Mouse (Mus musculus) lung, embryonic 16.5 days (tissue): ENCODE measurements around the gene Ypel5. TPM values are rescaled to one million over a fixed set of nuclear protein-coding genes. Genes with fewer than 3 reads are reported as not detected.
A peak's percentile ranks its signal among the peaks of the same experiment; 100 is the strongest.

ENCODE experiments used
- ATAC-seq: fragments of 200-750 bp; cut with Nextera tagmentation; 2 replicates; pipeline ENCODE4 v1.8.0; 2017; ENCODE audit warnings: low read depth, mild to moderate bottlenecking, moderate library complexity
- H3K27ac ChIP-seq: fragments of 300-500 bp; sonication (generic); 2 replicates; pipeline ENCODE4 v1.5.1; 2014; ENCODE audit warnings: mild to moderate bottlenecking, control low read depth, low read length
- H3K27me3 ChIP-seq: fragments of 300-500 bp; sonication (generic); 2 replicates; pipeline ENCODE4 v1.6.1; 2014; ENCODE audit warnings: low read depth, low read length, mixed read lengths; ENCODE audit not compliant: control insufficient read depth, insufficient read depth
- H3K36me3 ChIP-seq: fragments of 300-500 bp; sonication (generic); 2 replicates; pipeline ENCODE4 v1.6.1; 2014; ENCODE audit warnings: low read length; ENCODE audit not compliant: control insufficient read depth, insufficient read depth
- H3K4me1 ChIP-seq: fragments of 300-500 bp; sonication (generic); replicated peaks from 2 replicates; pipeline ENCODE4 v1.6.1; 2014; ENCODE audit warnings: low read length, mixed read lengths; ENCODE audit not compliant: control insufficient read depth, insufficient read depth
- H3K4me2 ChIP-seq: fragments of 300-500 bp; sonication (generic); 2 replicates; pipeline ENCODE4 v1.6.1; 2014; ENCODE audit warnings: low read depth, low read length, control low read depth
- H3K4me3 ChIP-seq: fragments of 300-500 bp; sonication (generic); 2 replicates; pipeline ENCODE4 v1.5.1; 2014; ENCODE audit warnings: mild to moderate bottlenecking, low read length, control low read depth
- H3K9ac ChIP-seq: fragments of 300-500 bp; sonication (generic); 2 replicates; pipeline ENCODE4 v1.6.1; 2014; ENCODE audit warnings: low read length, control low read depth
- H3K9me3 ChIP-seq: fragments of 300-500 bp; sonication (generic); 2 replicates; pipeline ENCODE4 v1.6.1; 2016; ENCODE audit warnings: low read length; ENCODE audit not compliant: control insufficient read depth
- WGBS: fragments of 180-500 bp; shearing (Covaris S2); extraction: QIAGEN DNeasy Blood & Tissue Kit; methylation state at CpG from one replicate; pipeline ENCODE4 v1.1.7; 2014; 5-methylcytosine and 5-hydroxymethylcytosine counted together
- polyA plus RNA-seq: library from polyadenylated mRNA; unstranded; fragments of >200 nt; fragmentation: Nextera tagmentation; extraction: Ambion mirVana; gene quantifications from 2 replicates; pipeline ENCODE4 v1.2.1, GENCODE M21; 2015

Ypel5 gene
- polyA plus RNA-seq, 1 experiment from 2014 or later = 54.8 TPM

DNA sequence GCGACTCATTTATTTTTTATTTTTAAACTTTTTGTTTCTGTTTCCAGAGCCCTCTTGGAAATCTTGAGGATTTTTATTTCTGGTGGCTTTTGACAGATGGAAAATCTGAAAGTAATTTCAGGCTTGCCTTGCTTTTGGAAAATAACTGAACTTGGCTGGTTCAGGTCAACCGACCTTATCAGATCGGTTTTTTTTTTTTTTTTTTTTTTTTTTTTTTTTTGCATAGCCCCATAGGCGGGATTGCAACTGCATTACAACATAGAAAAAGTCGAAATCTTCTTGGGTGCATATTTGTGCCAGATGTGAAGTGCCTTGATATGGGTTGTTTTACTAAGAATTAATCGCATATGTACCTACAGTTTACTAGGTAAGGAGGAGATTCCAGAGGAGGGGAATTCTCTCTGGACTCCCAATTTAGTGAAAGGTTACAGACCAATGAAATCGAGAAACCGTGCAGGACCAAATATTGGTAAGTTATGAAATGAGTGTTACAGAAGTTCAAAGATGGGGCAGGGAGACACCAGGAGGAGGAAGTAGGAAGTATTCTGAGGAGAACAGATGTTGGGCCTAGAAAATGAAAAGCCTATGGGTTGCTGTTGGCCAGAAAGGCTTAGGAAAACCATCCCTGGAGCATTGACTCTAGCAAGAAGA lies 1.7 kb downstream of the Ypel5 start:
- peaks cover 9% of the 10 kb centered on the region for H3K4me1 ChIP-seq
- H3K27me3 ChIP-seq = no peaks in the 10 kb centered on the region
- H3K4me3 ChIP-seq = peak overlapping the region; percentile 96
- H3K4me2 ChIP-seq = peak overlapping the region; percentile 81
- peak overlapping the region; percentile 98 for H3K27ac ChIP-seq
- H3K36me3 ChIP-seq = no peaks in the 10 kb centered on the region
- H3K9me3 ChIP-seq = no peaks in the 10 kb centered on the region
- WGBS = 17% methylated on average over 8 of the region's 8 CpGs
- ATAC-seq = no peak
- H3K9ac ChIP-seq = peak overlapping the region; percentile 97

- ATAC-seq = no peak
- Histone ChIP-seq H3K9ac (no peak overlapping the region; the same call in 1 of the 2 replicates), H3K27ac (no peak overlapping the region), H3K4me3 (no peak overlapping the region), H3K4me2 (no peak overlapping the region), H3K4me1 (peaks cover 9% of the 10 kb centered on the region), H3K9me3 (no peaks in the 10 kb centered on the region), H3K27me3 (no peaks in the 10 kb centered on the region), H3K36me3 (no peaks in the 10 kb centered on the region)
- WGBS = 77% methylated on average over 2 of the region's 2 CpGs
These were observed 2.7 kb downstream of the Ypel5 start for GRCm38 (mm10) chr17:72839000-72839399.

DNA sequence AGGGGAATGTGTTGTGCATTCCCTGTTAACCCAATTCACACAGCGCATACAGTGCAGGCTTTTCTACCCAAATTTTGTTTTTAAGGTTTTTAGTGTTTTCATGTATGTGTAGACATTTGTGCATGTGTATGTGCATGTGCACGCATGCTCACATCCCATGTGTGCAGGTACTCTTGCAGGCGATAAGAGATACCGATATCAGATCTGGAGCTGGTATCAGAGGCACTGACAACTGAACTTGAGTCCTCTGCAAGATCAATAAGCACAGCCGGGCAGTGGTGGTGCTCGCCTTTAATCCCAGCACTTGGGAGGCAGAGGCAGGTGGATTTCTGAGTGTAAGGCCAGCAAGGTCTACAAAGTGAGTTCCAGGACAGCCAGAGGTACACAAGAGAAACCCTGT lies 8.1 kb downstream of the Ypel5 start:
- WGBS = 92% methylated on average over 6 of the region's 6 CpGs
- Histone ChIP-seq H3K4me3 (no peak overlapping the region), H3K4me1 (no peaks in the 10 kb centered on the region), H3K36me3 (peaks cover 9% of the 10 kb centered on the region), H3K27ac (no peak overlapping the region), H3K27me3 (no peaks in the 10 kb centered on the region), H3K4me2 (no peak overlapping the region), H3K9ac (no peak overlapping the region), H3K9me3 (no peaks in the 10 kb centered on the region)
- no peak for ATAC-seq

- H3K36me3 ChIP-seq = peaks cover 10% of the 10 kb centered on the region
- H3K27me3 ChIP-seq = no peaks in the 10 kb centered on the region
- 82% methylated on average over 7 of the region's 7 CpGs for WGBS
- no peak overlapping the region for H3K27ac ChIP-seq
- no peak overlapping the region for H3K4me2 ChIP-seq
- no peaks in the 10 kb centered on the region for H3K4me1 ChIP-seq
- no peak overlapping the region for H3K9ac ChIP-seq
- ATAC-seq = no peak
- no peak overlapping the region for H3K4me3 ChIP-seq
- H3K9me3 ChIP-seq = no peaks in the 10 kb centered on the region
These were observed 8.8 kb downstream of the Ypel5 start for GRCm38 (mm10) chr17:72844949-72845490.

DNA sequence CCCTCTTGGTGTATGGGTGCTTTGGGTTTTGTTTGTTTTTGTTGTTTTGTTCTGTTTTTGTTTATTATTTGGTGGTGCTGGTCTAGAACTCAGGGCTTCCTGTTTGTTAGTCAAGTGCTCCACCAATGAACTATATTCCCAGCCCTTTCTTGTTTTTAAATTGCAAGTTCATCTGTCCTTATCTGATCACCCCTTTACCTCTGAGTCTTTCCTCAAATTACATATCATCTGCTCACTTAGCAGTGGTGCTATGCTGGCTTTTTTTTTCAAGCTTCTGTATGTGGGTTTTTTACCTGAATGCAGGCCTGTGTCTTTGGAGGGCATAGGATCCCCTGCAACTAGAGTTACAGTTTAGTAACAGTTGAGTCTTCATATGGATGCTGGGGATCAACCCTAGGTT lies 9.3 kb downstream of the Ypel5 start:
- Histone ChIP-seq H3K27ac (no peak overlapping the region), H3K27me3 (no peaks in the 10 kb centered on the region), H3K4me2 (no peak overlapping the region), H3K4me1 (no peaks in the 10 kb centered on the region), H3K4me3 (no peak overlapping the region), H3K36me3 (peaks cover 12% of the 10 kb centered on the region), H3K9ac (no peak overlapping the region), H3K9me3 (no peaks in the 10 kb centered on the region)
- no peak for ATAC-seq

GRCm38 (mm10) chr17:72855298-72855697 lies 19.0 kb downstream of the Ypel5 start:
- no peak overlapping the region for H3K9ac ChIP-seq
- 53% methylated on average over 1 of the region's 1 CpGs for WGBS
- no peak overlapping the region for H3K4me2 ChIP-seq
- H3K36me3 ChIP-seq = no peaks in the 10 kb centered on the region; the same call in 1 of the 2 replicates
- H3K27me3 ChIP-seq = no peaks in the 10 kb centered on the region
- no peaks in the 10 kb centered on the region for H3K9me3 ChIP-seq
- ATAC-seq = no peak
- no peak overlapping the region for H3K27ac ChIP-seq
- H3K4me3 ChIP-seq = no peak overlapping the region
- H3K4me1 ChIP-seq = no peaks in the 10 kb centered on the region

- H3K4me2 ChIP-seq = no peak overlapping the region
- no peak overlapping the region for H3K9ac ChIP-seq
- peak; percentile 76 for ATAC-seq
- no peak overlapping the region for H3K27ac ChIP-seq
- H3K36me3 ChIP-seq = no peaks in the 10 kb centered on the region
- H3K4me3 ChIP-seq = no peak overlapping the region
- no peaks in the 10 kb centered on the region for H3K9me3 ChIP-seq
- no peaks in the 10 kb centered on the region for H3K4me1 ChIP-seq
- 47% methylated on average over 13 of the region's 13 CpGs for WGBS
- H3K27me3 ChIP-seq = no peaks in the 10 kb centered on the region
These were observed 21.7 kb downstream of the Ypel5 start for GRCm38 (mm10) chr17:72857677-72858633.

DNA sequence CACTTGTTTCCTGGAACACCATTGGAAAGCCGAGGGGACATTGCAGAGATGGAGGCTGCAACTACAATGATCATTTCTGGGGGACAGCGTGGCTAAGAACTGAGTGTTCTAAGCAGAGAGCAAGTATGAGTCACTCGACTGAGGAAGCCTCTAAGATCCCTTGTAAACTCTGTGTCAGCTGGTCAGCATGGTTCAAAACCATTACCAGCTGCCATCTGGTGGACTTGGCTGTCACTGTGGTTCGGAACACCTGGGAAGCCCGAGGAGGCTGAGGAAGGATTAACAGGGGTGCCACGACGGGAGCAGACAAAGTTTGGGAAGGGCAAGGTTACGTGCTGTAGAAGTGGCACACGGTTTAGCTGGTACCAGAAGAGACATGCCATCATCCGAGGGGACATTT lies 27.0 kb downstream of the Ypel5 start:
- WGBS = 67% methylated on average over 10 of the region's 10 CpGs

GRCm38 (mm10) chr17:72866624-72867245 lies 30.5 kb downstream of the Ypel5 start:
- H3K4me2 ChIP-seq = no peak overlapping the region
- H3K36me3 ChIP-seq = no peaks in the 10 kb centered on the region
- H3K27ac ChIP-seq = no peak overlapping the region
- no peak overlapping the region for H3K9ac ChIP-seq
- H3K27me3 ChIP-seq = no peaks in the 10 kb centered on the region
- no peak for ATAC-seq
- H3K9me3 ChIP-seq = no peaks in the 10 kb centered on the region
- no peak overlapping the region for H3K4me3 ChIP-seq
- H3K4me1 ChIP-seq = no peaks in the 10 kb centered on the region
- 85% methylated on average over 3 of the region's 3 CpGs for WGBS

More for the DNA sequence above, 27.0 kb downstream of the Ypel5 start:
- Histone ChIP-seq H3K4me1 (no peaks in the 10 kb centered on the region), H3K4me2 (no peak overlapping the region), H3K27me3 (no peaks in the 10 kb centered on the region), H3K9me3 (no peaks in the 10 kb centered on the region), H3K27ac (no peak overlapping the region), H3K9ac (no peak overlapping the region), H3K36me3 (no peaks in the 10 kb centered on the region), H3K4me3 (no peak overlapping the region)
- ATAC-seq = no peak
